Mouse (Mus musculus) thymus, postnatal 14 days (tissue): ENCODE measurements around the gene Hist3h2ba.
"Not testable (repeated sequence)": the region's sequence is repeated elsewhere in the genome, so short reads cannot be mapped to it uniquely, and the experiment has no call there.

ENCODE experiments used
- DNase-seq: peaks from one replicate; pipeline ENCODE4 v3.0.0; 2021

The Hist3h2ba gene

GRCm38 (mm10) chr11:58939088-58939439 lies 9.7 kb upstream of the Hist3h2ba start:
- no peak for DNase-seq

DNA sequence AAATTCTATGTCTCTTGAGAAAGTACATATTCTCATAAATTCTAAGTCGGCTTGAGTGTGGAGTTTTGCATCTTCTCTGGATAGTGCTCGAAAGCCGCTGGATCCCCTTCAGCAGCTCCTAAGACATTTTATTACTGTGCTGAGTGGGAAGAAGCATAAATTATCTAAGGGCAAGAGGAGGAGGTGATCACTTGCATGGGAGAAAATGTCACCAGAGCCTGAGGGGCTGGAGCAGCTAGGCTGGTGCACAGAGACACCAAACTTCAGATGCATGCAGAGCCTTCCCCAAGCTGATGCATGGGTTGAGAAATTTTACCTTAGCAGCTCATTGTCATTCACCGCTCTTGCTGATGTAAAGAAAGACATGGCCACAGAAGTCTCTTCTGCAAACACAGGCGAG lies 4.6 kb upstream of the Hist3h2ba start:
- DNase-seq, result no peak

GRCm38 (mm10) chr11:58947306-58947705 lies 1.4 kb upstream of the Hist3h2ba start:
- no peak for DNase-seq

DNA sequence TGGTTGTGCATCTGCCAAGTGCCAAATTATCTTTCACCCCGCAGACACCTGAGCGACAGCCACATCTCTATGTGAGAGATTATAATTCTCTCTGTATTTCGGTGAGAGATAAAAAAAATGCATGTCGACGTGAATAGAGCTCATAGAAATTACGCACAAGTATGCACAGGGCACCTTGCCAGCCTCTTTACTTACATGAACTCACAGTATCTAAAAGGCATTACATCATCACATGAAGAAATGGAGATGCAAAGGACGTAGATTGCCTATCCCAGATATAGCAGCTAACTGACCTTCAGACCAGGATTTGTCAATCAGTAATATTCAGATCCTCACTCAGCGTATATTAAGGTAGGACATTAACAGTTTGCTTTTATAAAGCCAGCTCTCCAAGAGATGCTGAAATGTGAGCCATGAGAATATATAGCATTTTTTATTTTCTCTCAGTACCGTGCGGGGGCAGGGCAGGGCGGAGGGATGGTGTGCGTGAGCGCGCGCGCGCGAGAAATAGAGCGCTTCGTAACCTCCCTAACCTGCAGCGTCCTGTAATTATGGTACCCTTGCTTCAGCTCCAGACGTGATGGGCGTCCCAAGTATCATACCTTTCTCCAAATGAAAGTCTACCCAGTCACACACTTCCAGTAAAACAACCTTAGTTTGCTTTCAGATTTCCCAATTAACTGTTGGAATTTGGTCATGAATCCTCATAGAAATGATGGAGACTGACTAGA lies 757 bp upstream of the Hist3h2ba start:
- DNase-seq, result peak; percentile 77

- DNase-seq, result peak; percentile 54
Observed at GRCm38 (mm10) chr11:58949480-58950431, 1.0 kb downstream of the Hist3h2ba start.

DNA sequence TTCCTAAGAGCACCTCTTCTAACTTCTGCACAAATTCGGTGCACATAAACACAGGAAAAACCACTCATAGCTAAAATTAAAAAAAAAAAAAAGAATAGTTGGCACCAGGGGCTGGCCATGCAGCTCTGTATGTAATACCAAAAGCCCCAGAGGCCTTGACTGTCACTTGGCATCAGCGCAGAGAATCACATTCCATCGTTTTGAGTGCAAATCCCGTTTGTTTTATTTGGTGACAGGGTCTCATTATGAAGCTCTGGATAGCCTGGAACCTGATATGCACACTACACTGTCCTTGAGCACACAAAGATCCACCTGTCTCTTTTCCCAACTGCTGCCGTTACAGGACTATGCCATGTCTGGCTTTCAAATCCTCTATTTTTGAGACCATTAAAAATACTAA lies 2.5 kb downstream of the Hist3h2ba start:
- DNase-seq, result no peak

- DNase-seq, result peak; percentile 59
Observed at GRCm38 (mm10) chr11:58953351-58954169, 4.8 kb downstream of the Hist3h2ba start.

DNA sequence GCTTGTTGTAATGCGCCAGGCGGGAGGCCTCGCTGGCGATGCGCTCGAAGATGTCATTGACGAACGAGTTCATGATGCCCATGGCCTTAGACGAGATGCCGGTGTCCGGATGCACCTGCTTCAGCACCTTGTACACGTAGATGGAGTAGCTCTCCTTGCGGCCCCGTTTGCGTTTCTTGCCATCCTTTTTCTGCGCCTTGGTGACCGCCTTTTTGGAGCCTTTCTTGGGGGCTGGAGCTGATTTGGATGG lies 5.4 kb downstream of the Hist3h2ba start:
- not testable (repeated sequence) for DNase-seq

DNA sequence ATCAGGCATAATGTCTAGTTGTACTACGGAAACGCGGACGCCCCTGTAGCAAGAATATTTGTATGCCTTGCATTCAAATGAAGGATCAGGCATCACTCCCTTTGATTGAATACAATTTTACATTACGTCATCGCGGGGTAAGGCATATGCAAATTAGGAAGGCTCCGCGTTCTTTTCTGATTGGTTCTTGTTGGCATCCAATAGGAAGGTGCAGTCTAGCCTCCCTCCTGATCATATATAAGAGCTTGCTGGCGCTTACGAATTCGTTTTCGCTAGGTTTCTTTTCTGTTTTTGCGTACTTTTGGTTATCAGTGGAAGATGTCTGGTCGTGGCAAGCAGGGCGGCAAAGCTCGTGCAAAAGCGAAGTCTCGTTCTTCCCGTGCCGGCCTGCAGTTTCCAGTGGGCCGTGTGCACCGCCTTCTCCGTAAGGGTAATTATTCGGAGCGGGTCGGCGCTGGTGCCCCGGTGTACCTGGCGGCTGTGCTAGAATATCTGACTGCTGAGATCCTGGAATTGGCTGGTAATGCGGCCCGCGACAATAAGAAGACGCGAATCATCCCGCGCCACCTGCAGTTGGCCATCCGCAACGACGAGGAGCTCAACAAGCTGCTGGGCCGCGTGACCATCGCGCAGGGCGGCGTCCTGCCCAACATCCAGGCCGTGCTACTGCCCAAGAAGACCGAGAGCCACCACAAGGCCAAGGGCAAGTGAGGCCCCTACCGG lies 5.9 kb downstream of the Hist3h2ba start, which contains the start of the genes Hist3h2a and Trim17:
Gene Hist3h2a (plus strand): TSS at position 266 of the 723 bp plus-strand sequence.
Gene Trim17 (plus strand): TSS at position 266 of the 723 bp plus-strand sequence.
- peak; percentile 88 for DNase-seq

- peak; percentile 56 for DNase-seq
Observed at GRCm38 (mm10) chr11:58955143-58955867, 6.6 kb downstream of the Hist3h2ba start.

DNA sequence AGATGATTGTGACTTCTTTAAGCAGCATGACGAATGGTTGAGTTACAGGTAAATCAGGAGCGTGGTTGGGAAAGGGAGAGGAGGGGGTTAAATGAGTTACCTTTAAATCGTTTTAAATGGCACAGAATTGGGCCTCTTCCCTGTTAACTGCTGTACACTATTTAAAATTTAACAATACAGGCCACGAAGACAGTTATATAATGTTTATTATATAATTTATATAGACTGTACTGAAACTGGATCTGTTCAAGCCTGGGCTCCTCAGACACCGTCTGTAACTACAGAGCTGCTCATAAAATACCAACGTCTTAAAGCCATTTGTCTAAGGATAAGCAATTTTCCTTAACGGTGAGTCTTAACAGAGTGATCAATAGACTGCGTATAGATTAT lies 7.1 kb downstream of the Hist3h2ba start:
- DNase-seq, result no peak

DNA sequence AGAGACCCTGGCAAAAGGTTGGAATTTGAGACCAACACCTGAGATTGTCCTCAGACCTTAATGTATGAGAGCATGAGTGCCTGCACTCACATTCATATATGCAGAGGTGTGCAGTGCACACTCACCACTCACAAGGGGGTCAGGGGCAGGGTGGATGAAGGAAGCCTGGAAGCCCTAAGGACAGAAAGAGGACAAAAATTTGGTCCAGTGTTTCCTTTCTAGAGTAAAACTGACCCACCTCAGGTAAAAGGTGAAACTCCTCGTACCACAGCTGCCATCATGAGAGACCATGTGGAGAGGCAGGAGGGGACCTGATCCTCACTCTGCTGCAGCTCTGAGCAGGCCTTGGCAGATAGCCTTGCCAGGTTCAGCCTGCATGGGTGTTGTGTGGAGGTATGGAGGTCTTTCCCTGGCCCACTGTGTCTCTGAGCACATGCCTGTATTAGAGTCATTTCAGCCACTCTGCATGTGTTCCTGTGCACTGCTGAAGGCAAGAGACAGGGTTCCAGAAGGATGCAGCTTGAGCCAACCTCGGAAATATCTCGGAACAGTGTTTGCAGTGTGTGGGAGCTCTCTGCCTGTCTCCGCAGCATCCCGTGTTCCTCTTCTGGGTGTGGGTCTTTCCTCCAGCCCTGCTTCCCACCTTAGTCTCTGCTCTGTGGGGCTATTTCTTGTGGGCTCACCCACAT lies 8.7 kb downstream of the Hist3h2ba start:
- no peak for DNase-seq

DNA sequence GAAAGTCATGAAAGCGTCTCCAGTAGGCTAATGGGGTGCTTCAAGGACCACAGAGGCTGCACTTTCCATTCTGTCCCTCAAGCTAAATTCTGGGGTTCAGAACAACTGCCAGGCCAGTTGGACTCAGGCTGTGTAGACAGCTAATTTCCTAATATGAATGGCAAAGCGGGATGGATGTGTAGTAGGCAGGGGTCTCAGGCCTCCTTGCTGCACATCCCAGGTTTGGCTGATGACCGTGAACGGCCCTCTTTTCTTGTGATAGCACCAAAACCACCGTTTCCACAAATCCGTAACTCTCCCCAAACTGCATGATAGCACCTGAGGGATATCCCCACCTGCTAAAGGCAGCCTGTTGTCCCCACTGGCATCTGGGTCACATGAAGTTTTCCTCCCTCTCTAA lies 9.8 kb downstream of the Hist3h2ba start:
- no peak for DNase-seq

GRCm38 (mm10) chr11:58959186-58959825 lies 10.6 kb downstream of the Hist3h2ba start:
- DNase-seq, result no peak

GRCm38 (mm10) chr11:58959921-58960465 lies 11.3 kb downstream of the Hist3h2ba start:
- DNase-seq, result peak; percentile 74

DNA sequence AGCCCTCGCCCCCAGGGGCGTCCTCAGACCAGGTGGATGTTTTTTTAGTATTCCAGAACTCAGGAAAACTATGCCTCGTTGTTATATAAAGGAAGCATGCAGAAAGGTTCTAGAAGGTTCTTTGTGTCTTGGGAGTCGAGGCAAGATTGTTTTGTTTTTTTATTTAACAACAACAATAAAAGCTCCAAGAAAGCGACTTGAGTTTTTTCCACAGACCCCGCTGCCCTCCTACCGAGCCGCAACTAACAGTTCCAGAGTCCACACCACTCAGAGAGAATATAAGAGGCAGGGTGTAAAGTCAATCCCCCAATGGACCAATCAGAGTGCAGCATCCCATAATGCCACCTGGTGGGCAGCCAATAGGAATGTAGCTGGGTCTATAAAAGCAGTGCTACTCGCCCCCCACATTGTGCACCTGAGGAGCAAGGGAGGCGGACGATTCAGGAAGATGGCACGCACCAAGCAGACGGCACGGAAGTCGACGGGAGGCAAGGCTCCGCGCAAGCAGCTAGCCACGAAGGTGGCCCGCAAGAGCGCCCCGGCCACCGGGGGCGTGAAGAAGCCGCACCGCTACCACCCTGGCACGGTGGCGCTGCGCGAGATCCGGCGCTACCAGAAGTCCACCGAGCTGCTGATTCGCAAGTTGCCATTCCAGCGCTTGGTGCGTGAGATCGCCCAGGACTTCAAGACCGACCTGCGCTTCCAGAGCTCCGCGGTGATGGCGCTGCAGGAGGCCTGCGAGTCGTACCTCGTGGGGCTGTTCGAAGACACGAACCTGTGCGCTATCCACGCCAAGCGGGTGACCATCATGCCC lies 12.9 kb downstream of the Hist3h2ba start:
- no peak for DNase-seq

DNA sequence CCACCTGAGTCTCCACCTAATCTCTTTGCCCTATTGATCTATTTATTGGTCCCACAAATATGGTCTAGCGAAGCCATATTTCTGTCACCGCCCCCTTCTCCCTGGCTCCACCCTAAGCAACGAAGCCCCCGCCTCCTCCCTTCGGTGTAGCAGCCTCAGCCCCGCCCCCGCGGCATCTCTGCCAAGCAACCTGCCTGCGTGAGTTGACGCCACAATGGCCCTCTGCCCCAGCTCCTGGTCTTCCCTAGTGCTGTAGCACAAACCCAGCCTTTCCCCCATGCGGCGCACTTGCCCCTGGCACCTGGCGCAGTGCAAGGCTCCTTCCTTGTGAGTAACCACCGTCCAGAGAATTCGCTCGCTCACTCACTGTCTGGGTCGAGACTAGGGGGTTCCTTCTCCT lies 14.8 kb downstream of the Hist3h2ba start:
- DNase-seq, result peak; percentile 42

- no peak for DNase-seq
Observed at GRCm38 (mm10) chr11:58964216-58964615, 15.5 kb downstream of the Hist3h2ba start.

DNA sequence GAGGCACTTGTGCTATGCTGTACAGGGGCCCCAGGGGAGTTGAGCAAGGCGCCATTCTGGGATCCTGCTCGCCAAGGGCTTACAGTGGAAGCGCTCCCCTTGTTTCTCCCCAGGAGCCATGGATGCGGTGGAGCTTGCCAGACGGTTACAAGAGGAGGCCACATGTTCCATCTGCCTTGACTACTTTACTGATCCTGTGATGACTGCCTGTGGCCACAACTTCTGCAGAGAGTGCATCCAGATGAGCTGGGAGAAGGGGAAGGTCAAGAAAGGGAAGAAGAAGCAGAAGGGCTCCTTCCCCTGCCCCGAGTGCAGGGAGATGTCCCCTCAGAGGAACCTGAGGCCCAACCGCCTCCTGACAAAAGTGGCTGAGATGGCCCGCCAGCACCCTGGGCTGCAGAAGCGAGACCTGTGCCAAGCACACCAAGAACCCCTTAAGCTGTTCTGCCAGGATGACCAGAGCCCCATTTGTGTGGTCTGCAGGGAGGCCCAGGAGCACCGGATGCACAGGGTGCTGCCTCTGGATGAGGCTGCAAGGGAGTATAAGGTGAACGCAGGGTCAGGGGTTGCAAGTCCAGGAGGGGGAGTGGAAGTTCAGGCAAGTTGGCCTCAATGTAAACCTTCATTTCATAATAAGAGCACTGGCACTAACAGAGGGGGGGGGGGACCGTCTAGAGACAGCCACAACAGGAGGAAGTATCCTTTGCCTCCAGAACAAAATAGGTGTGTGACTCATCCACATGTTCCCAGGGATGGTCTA lies 16.5 kb downstream of the Hist3h2ba start:
- DNase-seq, result no peak
